Mouse (Mus musculus) hindbrain, embryonic 15.5 days (tissue): ENCODE measurements around the gene Gngt1. TPM values are rescaled to one million over a fixed set of nuclear protein-coding genes. Genes with fewer than 3 reads are reported as not detected.

Experiments used
- ATAC-seq: fragments of 200-750 bp; cut with Nextera tagmentation; 2 replicates; pipeline ENCODE4 v1.8.0; 2017; ENCODE audit warnings: low read depth, moderate number of reproducible peaks, moderate TSS enrichment; ENCODE audit not compliant: low FRiP score
- H3K27ac ChIP-seq: fragments of 300-500 bp; sonication (generic); replicated peaks from 2 replicates; pipeline ENCODE4 v1.5.1; 2015; ENCODE audit warnings: mild to moderate bottlenecking, inconsistent platforms
- H3K27me3 ChIP-seq: fragments of 300-500 bp; sonication (generic); 2 replicates; pipeline ENCODE4 v1.6.1; 2015; ENCODE audit warnings: control low read depth, inconsistent platforms
- H3K36me3 ChIP-seq: fragments of 300-500 bp; sonication (generic); 2 replicates; pipeline ENCODE4 v1.6.1; 2015; ENCODE audit warnings: control low read depth, inconsistent platforms
- H3K4me1 ChIP-seq: fragments of 300-500 bp; sonication (generic); replicated peaks from 2 replicates; pipeline ENCODE4 v1.6.1; 2015; ENCODE audit warnings: control low read depth, inconsistent platforms
- H3K4me2 ChIP-seq: fragments of 300-500 bp; sonication (generic); 2 replicates; pipeline ENCODE4 v1.6.1; 2015; ENCODE audit warnings: moderate library complexity, mild to moderate bottlenecking, inconsistent platforms
- H3K4me3 ChIP-seq: fragments of 300-500 bp; sonication (generic); 2 replicates; pipeline ENCODE4 v1.5.1; 2015; ENCODE audit warnings: mild to moderate bottlenecking, inconsistent platforms
- H3K9ac ChIP-seq: fragments of 300-500 bp; sonication (generic); 2 replicates; pipeline ENCODE4 v1.6.1; 2015; ENCODE audit warnings: inconsistent platforms
- H3K9me3 ChIP-seq: fragments of 300-500 bp; sonication (generic); 2 replicates; pipeline ENCODE4 v1.6.1; 2016; ENCODE audit warnings: control low read depth, inconsistent platforms
- WGBS: fragments of 180-500 bp; shearing (Covaris S2); methylation state at CpG from one replicate; pipeline ENCODE4 v1.1.7; 2015; 5-methylcytosine and 5-hydroxymethylcytosine counted together
- polyA plus RNA-seq: library from polyadenylated mRNA; unstranded; fragments of >200 nt; fragmentation: Nextera tagmentation; extraction: Ambion mirVana; gene quantifications from 2 replicates; pipeline ENCODE4 v1.2.1, GENCODE M21; 2015

Gene Gngt1
- polyA plus RNA-seq, 1 experiment from 2014 or later = not detected

- Histone ChIP-seq H3K36me3 (no peaks in the 10 kb centered on the region), H3K27ac (no peak overlapping the region), H3K27me3 (peaks cover 3% of the 10 kb centered on the region; the same call in 1 of the 2 replicates), H3K4me2 (peak overlapping the region; percentile 56), H3K9ac (no peak overlapping the region), H3K4me1 (peaks cover 5% of the 10 kb centered on the region; the same call in 1 of the 2 replicates), H3K9me3 (no peaks in the 10 kb centered on the region), H3K4me3 (peak overlapping the region; percentile 35; the same call in 1 of the 2 replicates)
- ATAC-seq = no peak
- WGBS = 71% methylated on average over 2 of the region's 2 CpGs
These were observed 11.2 kb downstream of the Gngt1 start for GRCm38 (mm10) chr6:4004808-4005207.

DNA sequence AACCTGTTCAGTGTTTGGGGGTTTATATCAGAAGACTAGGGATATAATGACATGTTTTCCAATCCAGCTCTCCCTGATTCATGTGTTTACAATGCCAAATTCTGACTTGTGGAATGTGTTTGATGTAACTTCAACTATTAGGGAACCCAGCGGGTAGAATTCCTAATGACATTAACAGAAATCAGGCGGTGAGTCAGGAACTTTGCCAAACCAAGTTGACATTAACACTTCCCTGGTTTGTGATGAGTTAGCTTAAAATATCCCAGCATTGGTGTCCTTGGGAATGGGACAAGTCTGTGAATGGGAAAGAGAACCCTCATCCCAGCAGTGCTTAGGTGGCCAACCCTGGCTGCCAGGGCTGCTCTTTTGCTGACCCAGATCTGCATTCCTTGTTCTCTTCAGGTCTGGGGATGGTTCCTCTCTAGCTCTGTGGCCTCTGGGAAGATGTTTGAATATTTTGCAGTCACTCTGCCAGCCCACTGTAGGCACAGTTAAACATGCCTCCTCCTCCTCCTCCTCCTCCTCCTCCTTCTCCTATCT lies 15.0 kb downstream of the Gngt1 start:
- 83% methylated on average over 2 of the region's 2 CpGs for WGBS
- H3K27ac ChIP-seq = no peak overlapping the region
- H3K4me2 ChIP-seq = no peak overlapping the region

GRCm38 (mm10) chr6:4009548-4009947 lies 16.0 kb downstream of the Gngt1 start:
- Histone ChIP-seq H3K27ac (no peak overlapping the region), H3K27me3 (no peaks in the 10 kb centered on the region), H3K4me3 (no peak overlapping the region), H3K36me3 (no peaks in the 10 kb centered on the region), H3K4me2 (no peak overlapping the region), H3K9ac (no peak overlapping the region), H3K9me3 (no peaks in the 10 kb centered on the region), H3K4me1 (no peaks in the 10 kb centered on the region)
- no peak for ATAC-seq

More for the DNA sequence above, 15.0 kb downstream of the Gngt1 start:
- Histone ChIP-seq H3K27me3 (peaks cover 3% of the 10 kb centered on the region; the same call in 1 of the 2 replicates), H3K9ac (no peak overlapping the region), H3K4me1 (peaks cover 5% of the 10 kb centered on the region; the same call in 1 of the 2 replicates), H3K36me3 (no peaks in the 10 kb centered on the region), H3K4me3 (no peak overlapping the region), H3K9me3 (no peaks in the 10 kb centered on the region)
- ATAC-seq = no peak

DNA sequence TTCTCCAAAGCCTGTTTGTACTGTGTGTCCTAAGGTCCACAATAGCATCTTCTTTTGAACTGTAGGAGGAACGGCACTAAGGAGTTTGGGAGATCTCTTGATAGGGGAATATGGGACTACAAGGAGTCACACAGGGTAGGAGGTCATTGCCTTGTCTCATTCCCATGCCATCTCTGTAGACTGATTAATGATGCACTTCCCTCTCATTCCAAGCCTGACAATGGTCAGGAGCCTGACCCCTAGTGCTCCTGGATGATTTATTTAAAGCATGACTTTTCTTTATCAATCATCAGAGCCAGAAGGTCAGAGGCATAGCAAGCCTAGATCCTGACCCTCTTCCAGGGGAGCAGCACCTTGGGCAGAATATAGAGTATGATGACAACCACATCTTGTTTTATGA lies 29.1 kb downstream of the Gngt1 start:
- Histone ChIP-seq H3K4me2 (no peak overlapping the region), H3K9me3 (no peaks in the 10 kb centered on the region), H3K4me3 (no peak overlapping the region), H3K27me3 (no peaks in the 10 kb centered on the region), H3K36me3 (no peaks in the 10 kb centered on the region), H3K27ac (no peak overlapping the region), H3K9ac (no peak overlapping the region), H3K4me1 (no peaks in the 10 kb centered on the region)
- ATAC-seq = no peak
- 39% methylated on average over 1 of the region's 1 CpGs for WGBS

DNA sequence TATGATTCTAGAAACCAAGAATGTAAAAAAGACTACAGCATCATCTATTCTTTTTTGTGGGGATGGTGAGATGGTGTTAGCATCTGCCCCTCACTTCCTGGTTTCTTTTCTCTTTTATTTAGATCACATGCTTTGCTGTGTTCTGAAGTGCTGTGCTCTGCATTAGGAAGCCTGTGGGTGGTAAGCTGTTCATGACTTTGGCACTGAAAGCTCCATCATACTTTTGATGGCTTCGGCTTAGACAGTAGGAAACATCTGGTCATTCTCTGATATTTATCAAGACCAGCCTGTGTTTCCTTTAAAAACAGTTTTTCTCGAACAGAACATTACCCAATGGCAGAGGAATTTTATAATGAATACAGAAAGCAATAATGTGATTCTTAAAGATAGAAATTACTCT lies 32.8 kb downstream of the Gngt1 start:
- Histone ChIP-seq H3K4me3 (no peak overlapping the region), H3K4me1 (no peaks in the 10 kb centered on the region), H3K27ac (no peak overlapping the region), H3K4me2 (no peak overlapping the region), H3K36me3 (no peaks in the 10 kb centered on the region), H3K27me3 (no peaks in the 10 kb centered on the region), H3K9ac (no peak overlapping the region), H3K9me3 (no peaks in the 10 kb centered on the region)
- ATAC-seq = no peak
- 75% methylated on average over 2 of the region's 2 CpGs for WGBS

DNA sequence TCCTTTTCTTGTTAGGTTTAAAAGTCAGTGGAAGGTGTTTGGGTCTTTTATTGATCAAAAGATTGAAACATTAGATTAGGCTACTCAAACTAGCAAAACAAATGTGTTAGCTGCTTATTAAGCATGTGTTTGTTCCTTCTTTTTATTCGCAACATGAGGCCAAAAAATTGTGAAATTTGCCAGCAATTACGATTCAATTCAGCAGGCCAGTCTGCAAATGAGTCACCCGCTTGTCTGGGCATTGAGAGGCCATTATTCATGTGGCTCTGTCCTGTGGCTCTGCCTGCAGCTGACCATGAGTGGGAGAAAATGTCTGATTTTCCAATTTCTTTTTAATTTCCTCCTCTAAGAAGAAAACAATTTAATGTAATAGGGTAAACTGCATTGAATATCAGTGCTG lies 37.4 kb downstream of the Gngt1 start:
- H3K36me3 ChIP-seq = no peaks in the 10 kb centered on the region
- H3K4me3 ChIP-seq = no peak overlapping the region
- no peak for ATAC-seq
- no peaks in the 10 kb centered on the region for H3K4me1 ChIP-seq
- 75% methylated on average over 3 of the region's 3 CpGs for WGBS
- H3K9ac ChIP-seq = no peak overlapping the region
- no peak overlapping the region for H3K4me2 ChIP-seq
- no peak overlapping the region for H3K27ac ChIP-seq
- no peaks in the 10 kb centered on the region for H3K9me3 ChIP-seq
- no peaks in the 10 kb centered on the region for H3K27me3 ChIP-seq

- Histone ChIP-seq H3K27ac (no peak overlapping the region), H3K36me3 (no peaks in the 10 kb centered on the region), H3K4me3 (no peak overlapping the region), H3K9ac (no peak overlapping the region), H3K4me2 (no peak overlapping the region), H3K9me3 (no peaks in the 10 kb centered on the region), H3K4me1 (no peaks in the 10 kb centered on the region), H3K27me3 (no peaks in the 10 kb centered on the region)
- ATAC-seq = no peak
- WGBS = 80% methylated on average over 1 of the region's 1 CpGs
These were observed 48.2 kb downstream of the Gngt1 start for GRCm38 (mm10) chr6:4041821-4042220.

Other genes starting within 250 kb of the Gngt1 start
- 7.0 and 7.3 TPM in 2 replicates for gene Calcr, start 229.1 kb upstream of the Gngt1 start, polyA plus RNA-seq
- gene Tfpi2, start 4.9 kb upstream of the Gngt1 start, polyA plus RNA-seq = 0.41 and 0.51 TPM in 2 replicates
- gene Gng11, start 10.1 kb downstream of the Gngt1 start, polyA plus RNA-seq = 28.0 and 33.4 TPM in 2 replicates
- gene Bet1, start 93.2 kb downstream of the Gngt1 start, polyA plus RNA-seq = 31.5 and 38.1 TPM in 2 replicates